Mouse (Mus musculus) R1 (cell line): ENCODE results near the gene Gm42791.
A peak's percentile ranks its signal among the peaks of the same experiment; 100 is the strongest.

ENCODE experiments used
- DNase-seq: peaks from one replicate; pipeline ENCODE4 v3.0.0-alpha.2; 2018; ENCODE audit warnings: low read depth, low spot score

The Gm42791 gene

DNA sequence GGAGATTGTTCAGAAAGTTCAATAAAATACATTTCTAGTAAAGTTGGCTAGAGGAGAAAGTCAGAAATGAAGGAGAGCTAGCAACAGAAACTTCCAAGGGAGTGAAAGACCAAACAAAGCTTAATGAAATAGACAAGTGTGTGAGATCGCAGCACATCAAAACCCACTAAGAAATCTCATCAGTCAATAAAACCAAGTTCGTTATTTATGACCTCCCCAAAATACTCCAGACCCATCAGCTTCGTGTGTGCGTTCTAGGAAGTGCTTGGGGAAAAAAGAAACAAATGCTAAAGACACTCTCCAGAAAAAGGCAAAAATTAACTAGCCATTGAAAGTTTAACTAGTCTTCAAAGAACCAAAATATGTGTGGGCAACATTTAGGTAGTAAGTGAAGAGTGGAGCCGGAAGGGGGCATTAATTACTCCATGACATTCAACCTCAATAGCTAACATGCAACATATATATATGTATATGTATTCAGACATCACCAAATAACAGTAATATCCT lies 67.2 kb downstream of the Gm42791 start:
- no peak for DNase-seq

GRCm38 (mm10) chr5:148924586-148924985 lies 70.4 kb downstream of the Gm42791 start:
- DNase-seq: no peak

DNA sequence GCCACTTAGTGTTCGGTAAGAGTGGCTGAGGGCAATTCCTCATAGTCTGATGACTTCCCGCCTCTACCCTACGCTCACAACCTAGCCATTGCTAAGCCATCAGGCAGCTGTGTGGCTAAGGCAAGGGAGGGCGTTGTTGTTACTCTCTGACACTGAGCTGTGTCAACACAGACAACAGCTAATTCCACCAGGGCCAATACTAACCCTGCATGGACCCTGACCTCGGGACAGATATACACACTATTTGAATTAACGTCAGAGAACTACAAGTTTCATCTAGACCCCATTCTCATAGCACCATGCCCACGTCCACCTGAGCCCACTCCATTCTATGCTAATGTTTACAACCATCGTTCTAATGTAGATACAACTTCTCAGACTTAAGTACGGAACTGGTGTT lies 70.9 kb downstream of the Gm42791 start:
- DNase-seq: no peak

DNA sequence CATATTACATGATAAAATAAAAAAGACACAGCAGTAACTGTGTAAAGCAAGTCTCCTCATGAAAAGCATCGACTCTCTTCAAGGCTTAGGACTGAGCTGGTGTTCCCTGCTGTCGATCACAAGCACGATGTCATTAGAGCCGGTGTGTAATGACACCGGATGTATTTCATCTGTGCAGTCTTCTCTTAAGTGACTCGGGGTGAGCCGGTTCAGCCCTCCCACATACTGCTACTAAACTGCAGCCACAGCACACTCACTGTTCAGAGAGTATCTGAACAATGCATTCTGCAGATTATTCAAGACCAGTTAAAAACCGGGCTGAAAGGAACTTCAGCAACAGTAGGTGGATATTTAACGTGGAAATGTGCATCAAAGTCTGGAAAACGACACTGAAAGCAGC lies 71.5 kb downstream of the Gm42791 start:
- no peak for DNase-seq

DNA sequence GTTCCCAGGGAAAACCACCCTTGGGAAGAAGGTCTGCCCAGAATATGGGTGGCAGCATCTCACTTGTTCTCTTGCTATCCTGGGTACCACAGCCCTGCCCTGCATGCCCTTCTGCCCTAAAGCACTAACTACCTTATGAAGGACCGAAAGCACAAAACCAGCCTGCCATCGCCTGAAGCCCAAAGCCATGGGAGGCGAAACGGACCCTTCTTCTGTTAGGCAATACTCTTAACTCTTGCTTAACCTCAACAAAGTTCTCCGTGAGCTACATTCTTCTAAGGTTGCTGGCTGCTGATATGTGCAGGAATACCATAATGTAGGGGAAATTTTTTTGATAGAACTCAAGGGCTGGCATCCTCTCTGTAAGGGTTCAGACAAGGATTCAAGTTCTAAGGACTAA lies 72.2 kb downstream of the Gm42791 start:
- DNase-seq: no peak

GRCm38 (mm10) chr5:148918049-148918448 lies 76.9 kb downstream of the Gm42791 start:
- DNase-seq: no peak

DNA sequence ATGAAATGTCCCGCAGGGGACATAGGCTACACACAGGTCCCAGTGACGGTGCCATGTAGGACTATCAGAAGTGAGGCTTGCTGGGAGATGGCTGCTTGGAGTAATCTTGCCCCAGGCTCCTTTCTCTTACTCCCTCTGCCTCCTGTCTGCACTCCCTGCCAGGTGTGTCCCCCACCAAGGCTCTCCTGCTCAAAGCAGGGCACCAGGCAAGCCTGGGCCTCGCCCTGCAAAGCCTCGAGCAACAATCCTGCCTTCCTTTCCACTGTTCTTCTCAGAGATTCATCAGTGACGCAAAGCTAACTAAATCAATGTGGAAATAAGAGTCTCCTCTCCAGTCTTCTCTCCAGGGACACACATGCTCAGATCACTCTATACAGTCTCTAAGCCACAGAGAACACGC lies 78.2 kb downstream of the Gm42791 start:
- no peak for DNase-seq

DNA sequence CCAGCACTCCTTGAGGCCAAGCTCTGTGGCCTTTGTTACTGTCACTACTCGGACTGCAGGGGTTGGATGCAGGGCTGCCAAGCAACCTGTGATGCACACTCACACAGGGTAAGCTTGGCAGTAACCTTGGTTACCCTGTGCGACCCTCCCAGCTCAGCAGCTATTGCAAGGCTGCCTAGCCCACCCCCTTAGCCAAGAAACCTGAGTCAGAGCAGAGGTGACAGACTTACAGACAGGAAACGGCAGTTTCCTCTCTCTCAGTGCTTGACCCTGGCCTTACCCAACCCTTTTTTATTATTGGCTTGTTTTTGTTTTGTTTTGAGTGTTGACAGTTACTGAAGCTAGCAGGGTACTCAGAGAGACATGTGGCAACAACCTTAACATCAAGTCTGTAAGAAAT lies 82.7 kb downstream of the Gm42791 start:
- DNase-seq: no peak

DNA sequence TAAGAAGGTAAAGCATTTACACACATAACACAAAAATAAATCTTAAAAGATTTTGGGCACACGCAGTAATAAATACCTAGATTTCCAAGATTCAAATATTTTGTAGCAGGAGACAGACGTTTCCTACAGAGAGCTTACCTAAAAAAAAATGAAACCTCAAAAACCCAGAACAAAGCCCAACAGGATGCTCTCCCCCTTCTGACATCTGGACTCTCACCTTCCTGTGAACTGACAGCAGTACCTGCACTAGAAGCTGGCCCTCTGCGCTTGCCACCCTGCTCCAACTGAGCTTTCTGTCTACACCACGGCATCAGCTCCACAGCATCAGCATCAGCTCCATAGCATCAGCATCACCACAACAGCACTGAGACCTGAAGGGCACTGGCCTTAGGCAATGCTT lies 84.9 kb downstream of the Gm42791 start:
- DNase-seq: no peak

GRCm38 (mm10) chr5:148909402-148909801 lies 85.5 kb downstream of the Gm42791 start:
- peak; percentile 26 for DNase-seq

GRCm38 (mm10) chr5:148909057-148909395 lies 85.9 kb downstream of the Gm42791 start:
- DNase-seq: peak; percentile 25

- no peak for DNase-seq
Observed at GRCm38 (mm10) chr5:148908191-148909056, 86.5 kb downstream of the Gm42791 start.

DNA sequence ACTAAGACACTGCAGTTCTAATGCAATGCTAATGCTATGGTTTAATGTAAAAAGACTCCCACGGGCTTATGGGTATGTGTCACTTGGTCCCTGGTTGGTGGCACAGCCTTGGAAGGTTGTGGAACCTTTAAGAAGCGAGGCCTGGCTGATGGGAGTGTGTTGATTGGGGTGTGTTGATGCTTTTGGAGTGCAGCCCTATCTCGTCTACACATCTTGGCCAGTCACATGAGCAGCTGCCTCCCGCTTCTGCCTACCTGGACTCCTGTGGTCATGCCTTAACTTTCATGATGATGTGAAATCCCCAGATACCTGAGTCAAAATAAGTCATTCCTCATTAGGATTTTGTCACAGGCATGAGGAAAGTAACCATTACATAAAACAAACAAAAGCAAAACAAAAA lies 88.6 kb downstream of the Gm42791 start:
- no peak for DNase-seq

DNA sequence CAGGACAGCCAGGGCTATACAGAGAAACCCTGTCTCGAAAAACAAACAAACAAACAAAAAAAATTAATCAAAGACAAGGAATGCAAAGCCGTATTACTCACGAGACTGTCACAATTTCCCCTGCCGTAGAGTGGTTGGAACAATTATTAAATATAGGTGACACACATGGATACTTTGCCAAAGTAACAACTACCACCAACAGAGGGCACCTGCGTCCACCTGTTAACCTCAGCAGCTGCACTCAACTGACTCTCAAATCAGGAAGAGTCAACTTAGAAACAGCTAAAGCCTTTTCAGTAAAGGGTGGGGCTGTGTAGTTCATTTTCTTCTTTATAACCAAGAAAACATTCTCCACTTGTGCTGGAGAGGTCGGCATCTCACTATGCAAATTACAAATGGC lies 90.1 kb downstream of the Gm42791 start:
- DNase-seq: peak; percentile 46

DNA sequence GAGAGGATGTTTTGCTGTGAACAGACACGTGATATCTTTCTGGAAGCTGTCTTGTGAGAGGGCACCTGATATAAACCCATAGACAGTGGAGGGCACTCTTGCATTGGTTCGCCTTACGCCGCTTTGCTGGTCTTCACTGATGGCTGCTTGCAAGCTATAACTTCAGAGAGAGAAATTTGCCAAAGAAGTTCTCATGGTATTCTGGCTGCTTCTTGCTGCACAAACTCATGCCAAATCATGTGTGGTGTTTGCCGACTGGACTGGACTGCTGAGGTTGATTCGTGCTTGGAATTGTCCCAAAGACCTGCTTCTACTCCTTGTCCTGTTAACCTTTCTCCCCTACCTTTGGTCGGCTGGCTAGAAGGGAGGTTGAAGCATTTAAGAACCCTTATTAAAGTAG lies 95.6 kb downstream of the Gm42791 start:
- no peak for DNase-seq

GRCm38 (mm10) chr5:148897941-148898417 lies 97.0 kb downstream of the Gm42791 start:
- no peak for DNase-seq

- no peak for DNase-seq
Observed at GRCm38 (mm10) chr5:148897069-148897702, 97.8 kb downstream of the Gm42791 start.

DNA sequence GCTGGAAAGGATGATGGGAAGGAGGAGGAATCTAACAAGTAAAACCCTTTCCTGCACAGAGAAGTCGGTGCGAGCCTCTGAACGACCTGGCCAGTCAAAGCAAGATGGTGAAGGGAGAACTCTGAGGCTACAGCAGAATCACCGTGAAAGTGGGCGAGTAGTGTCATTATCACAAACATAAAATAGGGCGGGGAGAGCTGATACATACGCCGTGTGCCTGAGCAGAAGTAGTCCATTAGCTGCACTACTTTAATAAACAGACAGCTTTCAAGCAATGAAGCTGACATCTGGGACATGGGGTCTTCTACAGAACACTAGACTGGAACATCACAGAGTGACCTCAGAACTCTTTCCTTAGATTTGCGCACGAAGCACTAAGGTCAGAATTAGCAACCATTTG lies 98.4 kb downstream of the Gm42791 start:
- DNase-seq: no peak

DNA sequence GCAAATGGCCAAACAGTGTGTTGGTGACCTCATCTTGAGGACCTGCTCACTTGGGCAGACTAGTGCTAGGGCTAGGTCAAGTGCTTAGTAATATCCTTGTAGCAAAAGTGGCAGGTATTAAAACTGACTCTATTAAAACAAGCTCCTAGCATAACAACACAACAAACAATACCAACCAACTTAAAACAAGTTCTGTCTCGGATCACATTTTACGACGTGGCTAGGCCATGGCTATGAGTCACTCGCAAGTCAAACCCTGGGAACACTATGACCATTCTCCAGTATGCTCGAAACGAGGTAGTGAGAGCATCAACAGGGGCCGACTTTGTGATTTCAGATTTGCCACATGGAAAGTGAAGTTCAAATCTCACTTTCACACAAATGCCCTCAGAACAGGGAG lies 99.1 kb downstream of the Gm42791 start:
- no peak for DNase-seq

GRCm38 (mm10) chr5:148895034-148895433 lies 99.9 kb downstream of the Gm42791 start:
- DNase-seq: no peak

DNA sequence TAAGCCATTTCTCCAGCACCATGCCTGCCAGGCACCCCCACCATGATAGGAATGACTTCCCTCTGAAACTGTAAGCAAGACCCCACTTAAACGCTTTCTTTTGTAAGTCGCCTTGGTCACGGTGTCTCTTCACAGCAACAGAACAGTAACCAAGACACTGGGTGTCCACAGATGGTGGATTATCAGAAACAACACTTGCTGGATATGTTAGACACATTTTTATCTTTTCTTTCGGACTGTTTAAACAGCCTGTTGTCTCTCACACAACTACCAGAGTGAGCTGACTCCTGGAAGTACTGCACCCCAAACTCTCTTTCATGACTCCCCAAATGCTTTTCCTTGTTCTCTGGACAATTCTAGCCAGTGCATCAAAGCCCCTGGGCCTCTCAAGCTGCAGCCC lies 104.7 kb downstream of the Gm42791 start:
- no peak for DNase-seq

GRCm38 (mm10) chr5:148888032-148888431 lies 106.9 kb downstream of the Gm42791 start:
- DNase-seq: no peak
